Mouse (Mus musculus): ENCODE data around the gene Ldhal6b.
"Not testable (repeated sequence)": the region's sequence is repeated elsewhere in the genome, so short reads cannot be mapped to it uniquely, and the experiment has no call there.

Ldhal6b gene

GRCm38 (mm10) chr17:5418545-5418944 lies at the start of gene Ldhal6b:
Gene Ldhal6b, minus strand, starts transcription at chr17:5418767.
- DNase-seq (ENCODE audit: low spot score), result no peak

GRCm38 (mm10) chr17:5467177-5467576 lies 48.6 kb upstream of the Ldhal6b start:
- DNase-seq (ENCODE audit: low spot score), result no peak

- DNase-seq (ENCODE audit: low spot score), result no peak
Observed at GRCm38 (mm10) chr17:5466736-5467135, 48.2 kb upstream of the Ldhal6b start.

- no peak for DNase-seq (ENCODE audit: low spot score)
Observed at GRCm38 (mm10) chr17:5463912-5464311, 45.3 kb upstream of the Ldhal6b start.

- no peak for DNase-seq (ENCODE audit: low spot score)
Observed at GRCm38 (mm10) chr17:5453657-5454056, 35.1 kb upstream of the Ldhal6b start.

GRCm38 (mm10) chr17:5443751-5444150 lies 25.2 kb upstream of the Ldhal6b start:
- no peak for DNase-seq (ENCODE audit: low spot score)

GRCm38 (mm10) chr17:5443260-5443659 lies 24.7 kb upstream of the Ldhal6b start:
- DNase-seq (ENCODE audit: low spot score), result no peak

- DNase-seq (ENCODE audit: low spot score), result not testable (repeated sequence)
Observed at GRCm38 (mm10) chr17:5442403-5442802, 23.8 kb upstream of the Ldhal6b start.

- DNase-seq (ENCODE audit: low spot score), result peak; percentile 90
Observed at GRCm38 (mm10) chr17:5440159-5440971, 21.8 kb upstream of the Ldhal6b start, which contains the start of gene Tmem242. Gene Tmem242, minus strand, starts transcription at chr17:5440259.

- no peak for DNase-seq (ENCODE audit: low spot score)
Observed at GRCm38 (mm10) chr17:5439831-5440158, 21.2 kb upstream of the Ldhal6b start.

GRCm38 (mm10) chr17:5429772-5430133 lies 11.2 kb upstream of the Ldhal6b start:
- DNase-seq (ENCODE audit: low spot score), result no peak

GRCm38 (mm10) chr17:5429090-5429771 lies 10.7 kb upstream of the Ldhal6b start:
- peak; percentile 73 for DNase-seq (ENCODE audit: low spot score)

- no peak for DNase-seq (ENCODE audit: low spot score)
Observed at GRCm38 (mm10) chr17:5425204-5425603, 6.6 kb upstream of the Ldhal6b start.

GRCm38 (mm10) chr17:5424156-5424555 lies 5.6 kb upstream of the Ldhal6b start:
- DNase-seq (ENCODE audit: low spot score), result no peak

GRCm38 (mm10) chr17:5421835-5422234 lies 3.3 kb upstream of the Ldhal6b start:
- no peak for DNase-seq (ENCODE audit: low spot score)

GRCm38 (mm10) chr17:5419771-5420518 lies 1.4 kb upstream of the Ldhal6b start:
- DNase-seq (ENCODE audit: low spot score), result no peak

- no peak for DNase-seq (ENCODE audit: low spot score)
Observed at GRCm38 (mm10) chr17:5419056-5419455, 489 bp upstream of the Ldhal6b start.

GRCm38 (mm10) chr17:5416518-5416917 lies 2.0 kb downstream of the Ldhal6b start:
- DNase-seq (ENCODE audit: low spot score), result no peak

- no peak for DNase-seq (ENCODE audit: low spot score)
Observed at GRCm38 (mm10) chr17:5414041-5414440, 4.5 kb downstream of the Ldhal6b start.

GRCm38 (mm10) chr17:5413350-5413749 lies 5.2 kb downstream of the Ldhal6b start:
- no peak for DNase-seq (ENCODE audit: low spot score)

- no peak for DNase-seq (ENCODE audit: low spot score)
Observed at GRCm38 (mm10) chr17:5412740-5413139, 5.8 kb downstream of the Ldhal6b start.

- DNase-seq (ENCODE audit: low spot score), result no peak
Observed at GRCm38 (mm10) chr17:5412301-5412700, 6.3 kb downstream of the Ldhal6b start.

- no peak for DNase-seq (ENCODE audit: low spot score)
Observed at GRCm38 (mm10) chr17:5411205-5411604, 7.4 kb downstream of the Ldhal6b start.
